Mouse (Mus musculus) yolk sac, embryonic 10.5 days (tissue): ENCODE results near the gene Sec1.
A peak's percentile ranks its signal among the peaks of the same experiment; 100 is the strongest.

Experiments
- DNase-seq: peaks from one replicate; pipeline ENCODE4 v3.0.0-alpha.2; 2017; ENCODE audit warnings: low spot score

Gene Sec1

DNA sequence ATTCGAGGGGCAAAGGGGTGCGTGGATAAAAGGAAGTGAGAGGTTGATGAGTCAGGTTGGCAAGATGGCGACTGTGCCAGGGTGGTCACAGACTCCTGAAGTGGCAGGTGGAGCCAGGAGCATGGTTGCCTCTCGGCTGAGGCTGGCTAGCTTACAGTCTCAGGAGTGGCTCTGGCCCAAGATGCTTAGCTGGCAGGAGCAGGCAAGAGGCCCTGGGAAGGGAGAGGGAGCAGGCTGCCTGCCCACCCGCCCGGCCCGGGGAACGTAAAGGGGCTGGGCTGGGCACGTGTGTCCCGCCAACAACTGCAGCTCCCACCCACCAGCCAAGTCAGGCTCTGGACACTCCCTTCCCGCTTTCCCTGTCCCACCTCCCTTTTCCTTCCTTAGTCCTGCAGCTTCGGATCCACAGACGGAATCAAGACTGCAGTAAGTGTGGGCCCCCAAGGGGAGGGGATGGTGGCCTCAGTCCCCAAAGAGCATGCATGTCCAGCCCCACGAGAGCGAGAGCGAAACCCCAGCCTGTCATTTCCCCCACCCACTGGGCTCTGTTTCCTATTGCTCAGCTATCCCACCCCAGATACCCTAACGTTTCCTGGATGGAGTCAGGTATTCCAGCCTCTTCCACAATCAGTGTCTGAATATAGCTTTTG, 52.7 kb downstream of the Sec1 start:
- no peak for DNase-seq

DNA sequence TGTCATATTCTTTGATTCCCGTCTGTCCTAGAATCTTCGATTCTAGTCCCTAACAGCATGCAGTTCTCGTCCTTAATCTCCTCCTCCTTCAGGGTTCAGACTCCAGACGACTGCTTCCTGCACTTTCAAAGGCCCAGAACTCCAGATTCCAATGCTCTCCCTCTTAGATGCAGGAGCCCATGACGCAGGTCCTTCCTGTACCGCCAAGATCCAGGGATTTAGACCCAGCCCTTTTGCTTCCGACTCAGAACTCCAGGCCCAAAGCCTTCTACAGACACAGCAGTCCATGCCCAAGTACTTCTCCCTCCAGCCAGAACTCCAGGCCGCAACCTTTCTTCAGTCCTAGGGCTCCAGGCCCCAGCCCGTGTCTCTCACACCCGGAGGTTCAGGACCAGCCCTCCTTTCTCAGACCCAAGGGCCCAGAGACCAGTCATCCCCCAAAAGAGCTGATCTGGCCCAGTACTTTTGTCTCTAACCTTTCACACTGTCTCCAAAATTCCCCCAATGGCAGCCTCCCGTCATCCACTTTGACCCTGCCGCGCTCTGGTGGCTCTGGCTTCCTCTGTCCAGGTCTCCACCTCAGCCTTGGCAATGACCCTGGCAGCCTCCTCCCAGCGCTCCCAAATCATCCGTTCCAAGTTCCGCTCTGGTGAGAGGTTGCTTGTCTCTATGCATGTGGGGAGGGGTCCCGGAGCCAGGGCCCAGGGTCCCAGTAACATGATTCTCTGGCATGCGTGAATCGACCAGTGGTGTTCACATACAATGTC, 53.8 kb downstream of the Sec1 start:
- no peak for DNase-seq

DNA sequence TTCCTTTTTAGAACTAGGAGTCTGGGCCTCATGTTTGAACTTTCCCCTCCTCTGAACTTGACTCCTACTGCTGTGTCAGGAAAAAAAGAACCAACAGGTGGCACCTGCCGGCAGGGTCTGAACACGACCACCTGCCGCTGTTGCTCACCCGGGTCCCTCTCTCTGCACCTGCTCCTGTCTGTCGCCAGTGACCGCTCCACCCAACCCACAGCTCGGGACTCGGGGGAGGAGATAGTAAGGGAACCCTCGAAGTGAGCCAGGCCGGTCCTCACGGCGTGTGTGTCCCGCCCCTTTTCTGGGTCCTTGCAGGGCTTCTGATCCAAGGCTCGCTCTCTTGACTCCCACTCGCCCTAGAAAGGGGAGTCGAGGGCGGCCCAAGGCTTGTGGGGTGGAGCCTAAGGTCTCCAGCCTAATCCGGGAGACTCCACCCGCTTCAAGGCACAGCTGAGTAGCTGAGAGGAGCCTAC, 54.6 kb downstream of the Sec1 start, which contains the start of gene Mamstr:
TSS of gene Mamstr (plus strand) at position 417 of the 467 bp plus-strand sequence.
- DNase-seq: no peak

- peak; percentile 93 for DNase-seq
Observed at GRCm38 (mm10) chr7:45638623-45639401, 55.4 kb downstream of the Sec1 start.

- no peak for DNase-seq
Observed at GRCm38 (mm10) chr7:45637710-45638109, 56.5 kb downstream of the Sec1 start.

GRCm38 (mm10) chr7:45635711-45636688, 58.2 kb downstream of the Sec1 start:
- no peak for DNase-seq

GRCm38 (mm10) chr7:45634946-45635681, 59.1 kb downstream of the Sec1 start:
- DNase-seq: no peak

GRCm38 (mm10) chr7:45632499-45632898, 61.7 kb downstream of the Sec1 start:
- no peak for DNase-seq

DNA sequence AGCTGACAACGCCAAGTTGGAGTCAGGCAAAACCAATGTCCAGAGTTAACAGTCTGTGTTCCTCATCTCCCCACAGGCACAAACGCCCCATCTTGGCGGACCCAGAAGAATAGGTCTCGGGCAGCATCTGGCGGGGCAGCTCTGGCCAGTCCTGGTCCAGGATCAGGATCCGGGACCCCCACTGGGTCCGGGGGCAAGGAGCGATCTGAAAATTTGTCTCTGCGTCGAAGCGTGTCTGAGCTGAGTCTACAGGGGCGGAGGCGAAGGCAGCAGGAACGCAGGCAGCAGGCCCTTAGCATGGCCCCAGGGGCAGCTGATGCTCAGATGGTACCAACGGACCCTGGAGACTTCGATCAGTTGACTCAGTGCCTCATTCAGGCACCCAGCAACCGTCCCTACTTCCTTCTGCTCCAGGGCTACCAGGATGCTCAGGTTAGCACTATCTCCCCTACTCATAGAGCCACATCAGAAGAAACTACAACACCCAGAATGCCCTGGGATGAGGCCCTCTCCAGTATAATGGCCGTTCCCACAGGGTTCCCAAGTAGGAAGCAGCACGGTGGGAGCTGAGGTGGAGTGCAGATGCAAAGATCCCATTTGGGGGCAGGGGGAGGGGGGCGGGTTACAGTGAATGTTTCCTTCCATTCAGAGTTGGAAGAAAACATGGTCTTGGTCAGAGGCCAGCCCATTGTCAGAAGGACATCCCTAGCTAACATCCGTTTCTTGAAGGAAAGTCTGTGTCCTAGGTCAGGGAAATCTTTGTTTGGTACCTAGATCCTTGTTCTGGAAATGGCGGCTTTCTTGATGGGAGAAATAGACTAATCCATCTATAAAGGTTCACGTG, 63.9 kb downstream of the Sec1 start:
- no peak for DNase-seq

DNA sequence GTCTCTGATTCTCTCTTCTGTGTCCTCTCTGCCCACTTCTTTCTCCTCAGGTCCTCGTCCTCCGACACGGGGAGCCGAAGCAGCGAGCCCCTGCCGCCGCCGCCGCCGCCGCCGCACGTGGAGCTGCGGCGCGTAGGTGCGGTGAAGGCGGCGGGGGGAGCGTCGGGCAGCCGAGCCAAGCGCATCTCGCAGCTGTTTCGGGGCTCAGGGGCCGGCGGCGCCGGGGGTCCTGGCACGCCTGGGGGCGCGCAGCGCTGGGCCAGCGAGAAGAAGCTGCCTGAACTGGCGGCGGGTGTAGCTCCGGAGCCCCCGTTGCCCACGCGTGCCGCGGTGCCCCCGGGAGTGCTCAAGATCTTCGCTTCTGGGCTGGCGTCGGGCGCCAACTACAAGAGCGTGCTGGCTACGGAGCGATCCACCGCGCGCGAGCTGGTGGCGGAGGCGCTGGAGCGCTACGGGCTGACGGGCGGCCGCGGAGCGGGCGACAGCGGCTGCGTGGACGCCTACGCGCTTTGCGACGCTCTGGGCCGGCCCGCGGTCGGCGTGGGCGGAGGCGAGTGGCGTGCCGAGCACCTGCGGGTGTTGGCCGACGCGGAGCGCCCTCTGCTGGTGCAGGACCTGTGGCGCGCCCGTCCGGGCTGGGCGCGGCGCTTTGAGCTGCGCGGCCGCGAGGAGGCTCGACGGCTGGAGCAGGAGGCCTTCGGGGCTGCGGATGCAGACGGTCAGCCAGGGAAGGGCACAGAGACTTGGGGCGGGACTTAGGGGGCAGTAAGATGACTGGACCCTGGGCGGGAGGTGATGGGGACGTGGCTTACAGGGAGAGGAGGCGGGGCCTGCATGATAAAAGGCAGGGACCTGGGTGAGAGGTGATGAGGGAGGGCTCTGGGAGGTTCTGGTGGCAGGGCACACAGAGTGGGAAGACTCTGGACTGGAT, 65.6 kb downstream of the Sec1 start:
- peak; percentile 74 for DNase-seq
